Mouse (Mus musculus): ENCODE measurements around the gene Eif3k. TPM values are rescaled to one million over a fixed set of nuclear protein-coding genes. Genes with fewer than 3 reads are reported as not detected.

Eif3k gene
- total RNA-seq, 2 experiments from 2014 or later = 171 to 178 TPM

DNA sequence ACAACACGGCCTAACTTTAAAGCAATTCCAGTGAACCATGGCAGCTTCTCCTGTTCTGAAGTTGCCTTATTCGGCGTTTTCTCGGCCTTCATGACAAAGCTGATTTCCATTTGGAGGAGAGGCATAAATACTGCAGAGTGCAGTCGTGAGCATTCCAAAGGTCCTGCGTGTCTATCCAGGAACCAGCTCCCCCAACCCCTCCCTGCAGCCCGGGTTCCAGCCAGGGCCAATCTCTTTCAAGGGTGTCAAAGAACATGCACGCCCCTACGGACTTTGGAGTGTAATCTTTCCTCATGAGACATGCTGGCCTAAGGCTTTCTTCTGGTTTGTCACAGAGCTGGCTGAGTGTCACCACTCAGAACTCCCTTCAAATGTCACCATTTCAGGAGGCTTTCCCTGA is 56.3 kb downstream of the Eif3k start:
- intact Hi-C loops (cut with DNase I) = no loop called here
- DNase-seq (ENCODE audit: extremely low spot score in 1 of 2, low spot score in 2 of 2) = peak in 1 of 2 experiments; percentile 62

DNA sequence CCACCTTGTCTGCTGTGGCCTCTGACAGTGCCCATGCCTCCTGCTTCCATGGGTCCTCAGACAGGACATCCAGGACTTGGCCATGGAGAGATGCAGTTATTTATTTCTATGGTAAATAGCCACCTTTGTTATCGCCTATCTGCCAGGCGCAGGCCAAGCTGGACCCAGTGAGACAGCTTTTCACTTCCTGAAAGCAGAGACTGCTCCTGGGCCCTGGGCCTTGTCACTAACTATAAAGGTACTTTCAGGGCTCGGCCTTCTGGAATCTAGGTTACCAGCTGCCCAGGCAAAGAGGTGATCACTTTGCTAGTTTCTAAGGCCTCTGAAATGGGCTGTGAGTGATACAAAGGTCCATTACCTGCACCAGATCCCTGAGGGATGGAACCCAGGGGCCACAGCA is 56.9 kb downstream of the Eif3k start:
- intact Hi-C loops (cut with DNase I) = loop anchor here (5.0 kb wide), 1 partner anchor 37 kb away; the partner anchor contains the start of gene Actn4
- no peak for DNase-seq (ENCODE audit: extremely low spot score in 1 of 2, low spot score in 2 of 2)

DNA sequence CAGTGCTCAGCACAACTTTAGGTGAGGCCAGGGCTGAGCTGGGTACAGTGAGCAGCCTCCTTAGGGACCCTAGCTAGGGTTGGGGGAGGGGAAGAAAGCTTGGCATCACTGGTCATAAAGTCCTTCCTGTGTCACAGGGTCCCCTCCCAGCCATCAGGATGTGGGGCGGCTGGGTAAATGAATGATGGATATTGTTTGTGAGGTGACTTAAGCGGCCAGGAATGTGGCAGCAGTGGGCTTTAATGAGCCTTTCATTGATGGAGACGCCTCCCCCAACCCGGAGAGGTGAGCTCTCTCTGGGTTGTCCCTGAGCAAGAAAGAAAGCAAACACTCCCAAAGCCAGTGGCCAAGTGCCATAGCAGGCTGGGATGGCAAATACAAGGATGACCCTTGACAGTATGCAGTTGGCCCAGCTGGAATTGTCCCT is 57.8 kb downstream of the Eif3k start:
- intact Hi-C loops (cut with DNase I) = loop anchor here (5.0 kb wide), 1 partner anchor 38 kb away; the partner anchor contains the start of gene Actn4
- DNase-seq (ENCODE audit: extremely low spot score in 1 of 2, low spot score in 2 of 2) = peak in 1 of 2 experiments; percentile 55

DNA sequence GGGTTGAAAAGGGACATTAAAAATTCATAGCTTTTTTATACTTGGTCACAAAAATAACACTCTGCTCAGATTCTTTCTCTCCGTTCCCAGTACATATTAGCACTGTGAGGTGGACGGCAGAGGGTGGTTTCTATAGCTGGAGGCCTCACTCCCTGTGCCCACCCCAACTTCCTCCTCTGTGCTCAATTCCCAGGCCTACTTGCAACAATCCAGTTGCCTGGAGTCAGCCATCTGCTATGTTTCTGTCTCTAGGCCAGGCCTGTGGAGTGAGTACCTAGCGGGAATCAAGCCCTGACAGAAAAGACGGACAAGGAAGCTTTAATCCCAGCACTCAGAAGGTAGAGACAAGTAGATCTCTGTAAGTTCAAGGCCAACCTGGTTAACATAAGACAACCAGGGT is 59.1 kb downstream of the Eif3k start:
- intact Hi-C loops (cut with DNase I) = loop anchor here (5.0 kb wide), 1 partner anchor 40 kb away; the partner anchor contains the start of gene Actn4
- peak in 1 of 2 experiments; percentile 27 for DNase-seq (ENCODE audit: extremely low spot score in 1 of 2, low spot score in 2 of 2)

DNA sequence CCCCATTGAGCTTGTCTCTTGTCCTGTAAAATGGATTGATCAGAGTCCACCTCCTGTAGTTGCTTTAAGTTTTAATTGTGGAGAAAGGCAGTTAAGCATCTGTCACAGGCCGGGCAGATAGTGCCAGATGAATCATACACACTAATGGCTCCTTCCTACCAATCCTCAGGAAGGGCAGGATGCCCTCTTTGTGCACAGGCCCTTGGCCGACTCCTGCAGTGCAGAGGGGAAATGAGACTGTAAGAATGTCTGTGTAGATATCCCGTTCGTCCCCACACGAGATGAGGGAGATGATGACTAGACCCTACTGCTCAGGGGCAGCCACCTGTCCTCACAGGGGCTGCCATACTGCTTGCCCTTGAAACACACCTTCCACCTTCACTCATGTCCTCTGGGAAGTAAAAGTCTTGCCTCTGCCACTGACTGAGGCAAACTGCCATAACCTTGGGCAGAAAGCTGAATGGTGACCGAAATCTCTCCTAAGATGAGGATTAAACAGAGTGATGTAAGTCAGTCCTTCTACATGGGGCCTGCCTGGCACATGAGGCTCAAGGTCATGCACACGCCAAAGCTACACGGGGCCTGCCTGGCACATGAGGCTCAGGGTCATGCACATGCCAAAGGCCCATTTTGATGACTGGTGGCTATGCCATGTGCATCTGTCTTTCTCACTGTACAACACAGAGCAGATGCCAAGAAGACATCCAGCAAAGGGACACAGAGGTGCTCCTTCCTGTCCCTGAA is 59.8 kb downstream of the Eif3k start:
- DNase-seq (ENCODE audit: extremely low spot score in 1 of 2, low spot score in 2 of 2) = peak in 1 of 2 experiments; percentile 17
- intact Hi-C loops (cut with DNase I) = loop anchor here (5.0 kb wide), 1 partner anchor 40 kb away; the partner anchor contains the start of gene Actn4

Other genes with a start within 250 kb of the Eif3k start
- 10 to 100 TPM; 53.9 to 54.7 TPM for gene Mrps12, start 240.0 kb downstream of the Eif3k start, total RNA-seq (2021)
- gene Sars2, start 239.9 kb downstream of the Eif3k start, total RNA-seq (2021) = 10 to 100 TPM; 15.6 to 16.0 TPM
- 1 to 10 TPM in 1 of 2 experiments, under 1 TPM in 1; 0.45 to 1.4 TPM for gene Ccer2, start 225.7 kb downstream of the Eif3k start, total RNA-seq (2021)
- 100 to 1,000 TPM; 131 to 154 TPM for gene Sirt2, start 215.1 kb downstream of the Eif3k start, total RNA-seq (2021)
- gene Nfkbib, start 214.4 kb downstream of the Eif3k start, total RNA-seq (2021) = 10 to 100 TPM; 34.7 to 39.6 TPM
- gene Rinl, start 192.9 kb downstream of the Eif3k start, total RNA-seq (2021) = 1 to 10 TPM in 1 of 2 experiments, under 1 TPM in 1; 0.83 to 3.5 TPM
- gene Hnrnpl, start 173.3 kb downstream of the Eif3k start, total RNA-seq (2021) = 100 to 1,000 TPM; 459 to 475 TPM
- gene Ech1, start 156.6 kb downstream of the Eif3k start, total RNA-seq (2021) = 10 to 100 TPM; 40.8 to 43.3 TPM
- 1 to 10 TPM; 2.4 to 2.7 TPM for gene Lgals4, start 148.0 kb downstream of the Eif3k start, total RNA-seq (2021)
- gene Lgals7, start 118.0 kb downstream of the Eif3k start, total RNA-seq (2021) = 1 to 10 TPM in 1 of 2 experiments, not detected in 1; 1.6 TPM
- gene Capn12, start 100.4 kb downstream of the Eif3k start, total RNA-seq (2021) = under 1 TPM; 0.53 to 0.69 TPM
- 100 to 1,000 TPM; 151 to 160 TPM for gene Actn4, start 19.5 kb downstream of the Eif3k start, total RNA-seq (2021)
- 1 to 10 TPM; 5.8 to 6.0 TPM for gene Map4k1, start 186 bp upstream of the Eif3k start, total RNA-seq (2021)
- 1 to 10 TPM; 6.7 to 7.0 TPM for gene Ryr1, start 143.3 kb upstream of the Eif3k start, total RNA-seq (2021)
- gene Rasgrp4, start 153.0 kb upstream of the Eif3k start, total RNA-seq (2021) = 1 to 10 TPM; 1.8 to 2.1 TPM
- 10 to 100 TPM; 25.1 to 26.0 TPM for gene Fam98c, start 174.4 kb upstream of the Eif3k start, total RNA-seq (2021)
- under 1 TPM; 0.58 to 0.65 TPM for gene Ggn, start 188.3 kb upstream of the Eif3k start, total RNA-seq (2021)
- gene Spred3, start 188.5 kb upstream of the Eif3k start, total RNA-seq (2021) = 10 to 100 TPM; 37.9 TPM
- gene Psmd8, start 198.8 kb upstream of the Eif3k start, total RNA-seq (2021) = 100 to 1,000 TPM; 167 to 170 TPM
- gene Catsperg1, start 232.2 kb upstream of the Eif3k start, total RNA-seq (2021) = 1 to 10 TPM; 1.8 TPM